Mouse (Mus musculus) liver, adult 2 months (tissue): ENCODE measurements around the gene Mis18a. TPM values are rescaled to one million over a fixed set of nuclear protein-coding genes. Genes with fewer than 3 reads are reported as not detected.

Experiments used
- DNase-seq: peaks from one replicate; pipeline ENCODE4 v3.0.0-alpha.2; 2011; ENCODE audit warnings: low read depth, low spot score; ENCODE audit errors: extremely low read depth
- H3K27ac ChIP-seq: fragments of 200-500 bp; replicated peaks from 2 replicates; pipeline ENCODE4 v1.5.1; 2012; ENCODE audit warnings: low read depth, mild to moderate bottlenecking, control low read depth, inconsistent platforms, low read length; ENCODE audit not compliant: insufficient read depth
- H3K27me3 ChIP-seq: fragments of 200-500 bp; 2 replicates; pipeline ENCODE4 v1.6.1; 2012; ENCODE audit warnings: mild to moderate bottlenecking, moderate library complexity, low read length, inconsistent platforms; ENCODE audit not compliant: control insufficient read depth, insufficient read depth
- H3K36me3 ChIP-seq: fragments of 200-500 bp; 2 replicates; pipeline ENCODE4 v1.6.1; 2012; ENCODE audit warnings: low read length, inconsistent platforms; ENCODE audit not compliant: control insufficient read depth, insufficient read depth
- H3K4me1 ChIP-seq: fragments of 200-500 bp; 2 replicates; pipeline ENCODE4 v1.6.1; 2011; ENCODE audit warnings: low read length; ENCODE audit not compliant: control insufficient read depth, insufficient read depth
- H3K4me3 ChIP-seq: fragments of 200-500 bp; 2 replicates; pipeline ENCODE4 v1.5.1; 2011; ENCODE audit warnings: low read depth, mild to moderate bottlenecking, control low read depth, low read length, moderate library complexity; ENCODE audit not compliant: insufficient read depth
- H3K79me2 ChIP-seq: fragments of 200-500 bp; 2 replicates; pipeline ENCODE4 v1.6.1; 2012; ENCODE audit warnings: inconsistent platforms, mild to moderate bottlenecking, low read length, moderate library complexity; ENCODE audit not compliant: control insufficient read depth, insufficient read depth
- H3K9ac ChIP-seq: fragments of 200-500 bp; 2 replicates; pipeline ENCODE4 v1.6.1; 2012; ENCODE audit warnings: low read depth, mild to moderate bottlenecking, control low read depth, inconsistent platforms, low read length
- CTCF ChIP-seq: fragments of 200-500 bp; IDR thresholded peaks from 2 replicates; pipeline ENCODE4 v1.5.1; 2011; ENCODE audit warnings: low read depth, low read length, control low read depth
- POLR2A ChIP-seq: fragments of 200-500 bp; IDR thresholded peaks from 2 replicates; pipeline ENCODE4 v1.6.1; 2011; ENCODE audit warnings: low read length, control low read depth; ENCODE audit not compliant: insufficient read depth; ENCODE audit errors: extremely low read depth
- WGBS: fragments of 180-500 bp; shearing (Covaris S2); methylation state at CpG from one replicate; pipeline ENCODE4 v1.1.7; 2018; 5-methylcytosine and 5-hydroxymethylcytosine counted together
- polyA plus RNA-seq: library from polyadenylated mRNA; depleted of rRNA; stranded (reverse); fragments of >200 nt; gene quantifications from 2 replicates; pipeline ENCODE4 v1.2.3, GENCODE M21; 2012; rRNA removed
- total RNA-seq: library from RNA; depleted of rRNA; stranded (reverse); fragments of >200 nt; gene quantifications from 2 replicates; pipeline ENCODE4 v1.2.3, GENCODE M21; 2014; rRNA removed

The Mis18a gene
- total RNA-seq = 4.2 and 4.3 TPM in 2 replicates
- 3.1 and 4.2 TPM in 2 replicates for polyA plus RNA-seq

DNA sequence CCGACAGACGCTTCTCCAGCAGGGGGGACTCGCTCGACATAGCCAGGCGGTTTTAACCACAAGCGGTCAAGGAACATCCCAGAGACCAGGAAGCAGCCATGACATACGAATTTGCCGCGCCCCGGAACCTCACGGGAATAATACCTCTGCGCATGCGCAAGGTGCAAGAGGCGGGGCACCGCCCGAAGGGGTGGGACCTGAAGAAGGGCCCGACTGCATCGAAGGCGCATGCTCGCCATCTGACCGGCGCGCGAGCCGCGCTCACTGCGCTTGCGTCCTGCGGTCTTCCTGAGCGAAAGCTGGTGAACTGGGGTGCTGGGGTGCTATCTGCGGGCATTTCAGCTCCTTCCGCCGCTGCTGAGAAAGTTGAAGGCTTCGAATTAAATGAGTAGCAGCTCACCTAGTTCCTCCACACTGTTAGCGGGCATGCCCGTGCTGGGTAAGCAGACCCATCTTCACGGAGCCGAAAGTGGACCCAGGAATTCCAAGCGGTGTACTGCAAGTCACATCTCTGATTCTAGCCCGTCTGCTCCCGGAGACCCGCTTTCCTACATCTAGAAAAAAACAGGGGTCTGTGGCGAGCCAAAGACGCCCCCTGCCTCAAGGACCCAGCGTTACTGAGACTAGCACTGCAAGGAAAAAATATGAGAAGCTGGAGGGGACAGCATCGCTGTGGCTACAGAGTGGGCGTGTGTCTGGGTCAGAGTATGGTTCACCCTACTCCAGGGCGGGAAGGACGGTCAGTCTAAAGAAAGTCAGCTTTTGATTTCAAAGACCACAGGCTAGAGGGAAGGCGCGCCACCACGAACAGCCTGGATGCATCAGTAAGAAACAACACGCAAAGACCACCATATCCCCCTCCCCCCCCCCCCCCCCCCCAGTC lies at the start of gene Mis18a:
Mis18a (minus strand) TSS at position 172 of the 883 bp plus-strand sequence.
- no peaks in the 10 kb centered on the region for H3K27me3 ChIP-seq
- no peaks in the 10 kb centered on the region for H3K36me3 ChIP-seq
- peak within 1 kb of the TSS; percentile 57 for H3K27ac ChIP-seq
- no peaks in the 10 kb centered on the region for H3K79me2 ChIP-seq
- H3K4me1 ChIP-seq = no peaks in the 10 kb centered on the region; the same call in 1 of the 2 replicates
- peak; percentile 89 for DNase-seq
- peak within 1 kb of the TSS; percentile 69 for H3K4me3 ChIP-seq
- 3% methylated on average over 53 of the region's 53 CpGs for WGBS
- peak; percentile 87 for TF ChIP-seq POLR2A
- 0 out of 2 replicates have a peak, but pooled peaks have one; percentile 19 for TF ChIP-seq CTCF
- peak within 1 kb of the TSS; percentile 67 for H3K9ac ChIP-seq

DNA sequence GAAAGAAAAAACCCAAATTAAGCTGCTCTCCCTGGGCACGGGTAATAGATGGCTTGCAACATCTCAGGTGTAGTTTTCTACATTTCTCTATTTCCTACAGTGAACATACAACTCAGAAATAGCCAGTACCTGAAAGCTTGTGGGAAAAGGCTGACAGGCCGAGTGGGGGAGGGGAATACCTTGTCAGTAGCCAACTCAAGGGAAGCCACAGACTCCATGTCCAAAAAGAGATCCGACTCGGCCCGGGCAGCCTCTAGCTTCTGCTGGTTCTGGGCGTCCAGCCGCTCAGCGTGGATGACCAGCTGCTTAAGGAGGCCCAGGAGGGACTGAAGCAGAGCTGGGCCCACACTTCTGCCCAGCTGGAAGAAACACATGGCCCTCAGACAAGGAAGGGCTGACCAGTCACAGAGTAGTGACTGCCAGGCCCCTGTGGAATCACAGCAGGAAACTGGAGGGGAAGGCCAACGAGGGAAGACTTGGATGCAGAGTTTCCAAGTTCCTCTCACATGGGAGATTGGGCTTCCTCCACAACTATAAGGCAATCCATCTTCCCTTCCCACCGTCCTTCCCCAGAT lies 48.8 kb upstream of the Mis18a start:
- WGBS = 86% methylated on average over 10 of the region's 10 CpGs
- no peaks in the 10 kb centered on the region for H3K27me3 ChIP-seq
- no peak for DNase-seq
- H3K27ac ChIP-seq = no peak overlapping the region
- H3K36me3 ChIP-seq = peaks cover 7% of the 10 kb centered on the region
- TF ChIP-seq POLR2A (no peak), CTCF (no peak)
- peaks cover 3% of the 10 kb centered on the region for H3K4me1 ChIP-seq
- H3K9ac ChIP-seq = no peak overlapping the region
- no peaks in the 10 kb centered on the region for H3K79me2 ChIP-seq
- H3K4me3 ChIP-seq = no peak overlapping the region

DNA sequence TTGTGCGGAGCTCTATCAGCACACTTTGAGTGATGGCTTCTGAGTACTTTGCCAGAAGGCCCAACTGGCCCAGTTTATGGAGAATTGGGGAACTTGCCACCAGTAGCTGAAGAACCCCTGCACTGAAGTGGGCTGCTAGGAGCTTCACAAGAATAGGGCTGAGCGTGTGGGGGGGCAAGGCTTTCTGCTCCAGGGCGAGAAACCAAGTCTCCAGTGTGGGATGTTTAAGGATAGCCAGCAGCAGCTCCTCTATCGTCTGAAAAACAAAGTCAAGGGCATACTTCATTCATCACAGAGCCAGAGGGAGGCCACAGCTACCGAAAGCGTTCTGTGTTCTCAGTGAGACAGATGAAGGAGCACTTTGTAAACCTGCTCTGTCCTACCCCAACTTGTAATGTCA lies 47.4 kb upstream of the Mis18a start:
- Histone ChIP-seq H3K27ac (no peak overlapping the region), H3K4me1 (no peaks in the 10 kb centered on the region), H3K79me2 (no peaks in the 10 kb centered on the region), H3K27me3 (no peaks in the 10 kb centered on the region), H3K36me3 (peaks cover 11% of the 10 kb centered on the region), H3K9ac (no peak overlapping the region), H3K4me3 (no peak overlapping the region)
- no peak for DNase-seq
- TF ChIP-seq CTCF = no peak
- no peak for TF ChIP-seq POLR2A
- 97% methylated on average over 6 of the region's 6 CpGs for WGBS

DNA sequence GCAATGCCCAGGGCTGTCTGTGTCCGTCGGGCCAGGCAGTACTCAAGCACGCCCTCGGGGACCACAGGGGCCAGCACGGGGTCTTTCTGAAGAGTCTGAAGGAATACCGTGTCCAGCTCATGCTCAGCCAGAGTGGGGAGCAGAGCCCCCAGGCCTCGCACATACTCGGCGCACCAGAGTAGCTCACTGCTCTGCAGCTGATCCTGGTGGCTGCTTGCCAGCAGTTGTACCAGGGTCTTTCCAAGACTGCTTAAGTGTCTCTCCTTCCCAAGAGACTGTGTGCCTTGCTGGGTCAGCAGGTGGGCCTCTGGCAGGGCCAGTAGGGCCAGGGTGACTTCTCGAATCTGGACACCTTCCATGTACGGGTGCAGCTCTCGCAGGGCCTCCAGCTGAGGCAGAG lies 47.0 kb upstream of the Mis18a start:
- Histone ChIP-seq H3K27ac (no peak overlapping the region), H3K79me2 (no peaks in the 10 kb centered on the region), H3K4me1 (no peaks in the 10 kb centered on the region), H3K36me3 (peaks cover 14% of the 10 kb centered on the region), H3K4me3 (no peak overlapping the region), H3K9ac (no peak overlapping the region), H3K27me3 (no peaks in the 10 kb centered on the region)
- no peak for DNase-seq
- 95% methylated on average over 12 of the region's 12 CpGs for WGBS
- no peak for TF ChIP-seq CTCF
- TF ChIP-seq POLR2A = no peak

DNA sequence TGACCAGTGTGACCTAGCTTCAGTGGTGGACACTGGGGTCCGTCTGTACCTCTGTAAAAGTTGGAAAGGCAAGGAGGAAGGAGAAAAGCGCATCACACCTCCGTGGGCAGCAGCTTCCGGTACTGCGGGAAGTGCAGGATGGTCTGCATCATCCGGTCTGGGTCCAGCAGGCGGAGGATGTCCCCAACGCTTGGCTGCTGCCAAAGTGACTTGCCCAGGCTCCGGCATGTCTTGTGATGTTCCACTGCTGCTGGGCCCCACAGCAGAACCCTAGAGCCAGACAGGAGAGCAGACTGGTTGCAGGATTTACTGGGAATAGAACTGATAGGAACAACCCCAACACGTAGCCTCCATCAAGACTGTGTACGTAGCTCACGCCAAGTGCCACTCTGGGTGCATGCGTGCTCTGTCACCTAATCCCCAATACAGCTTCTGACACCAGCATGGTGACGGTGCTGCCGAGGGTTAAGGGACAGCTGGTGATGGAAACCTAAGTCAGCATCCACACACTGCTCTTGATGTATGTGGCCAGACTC lies 39.8 kb upstream of the Mis18a start:
- no peak overlapping the region for H3K9ac ChIP-seq
- H3K79me2 ChIP-seq = no peaks in the 10 kb centered on the region
- H3K4me1 ChIP-seq = no peaks in the 10 kb centered on the region
- peaks cover 22% of the 10 kb centered on the region for H3K36me3 ChIP-seq
- no peak overlapping the region for H3K4me3 ChIP-seq
- H3K27me3 ChIP-seq = no peaks in the 10 kb centered on the region
- TF ChIP-seq POLR2A = no peak
- TF ChIP-seq CTCF = no peak
- 96% methylated on average over 15 of the region's 15 CpGs for WGBS
- H3K27ac ChIP-seq = no peak overlapping the region
- no peak for DNase-seq
